Mouse (Mus musculus) cortical plate, adult 2 months (tissue): ENCODE data around the gene Enpp1. TPM values are rescaled to one million over a fixed set of nuclear protein-coding genes. Genes with fewer than 3 reads are reported as not detected.
"Not testable (repeated sequence)": the region's sequence is repeated elsewhere in the genome, so short reads cannot be mapped to it uniquely, and the experiment has no call there.

Experiments used
- H3K27ac ChIP-seq: fragments of 200-500 bp; 2 replicates; pipeline ENCODE4 v1.5.1; 2012; ENCODE audit warnings: low read length, control low read depth, inconsistent platforms; ENCODE audit not compliant: insufficient read depth
- H3K4me1 ChIP-seq: fragments of 200-500 bp; 2 replicates; pipeline ENCODE4 v1.6.1; 2011; ENCODE audit warnings: low read length; ENCODE audit not compliant: control insufficient read depth, insufficient read depth
- H3K4me3 ChIP-seq: fragments of 200-500 bp; 2 replicates; pipeline ENCODE4 v1.5.1; 2011; ENCODE audit warnings: mild to moderate bottlenecking, low read length, control low read depth; ENCODE audit not compliant: insufficient read depth
- CTCF ChIP-seq: fragments of 200-500 bp; IDR thresholded peaks from 2 replicates; pipeline ENCODE4 v1.5.1; 2011; ENCODE audit warnings: mild to moderate bottlenecking, control low read depth, low read length; ENCODE audit not compliant: insufficient read depth; ENCODE audit errors: extremely low read depth
- POLR2A ChIP-seq: fragments of 200-500 bp; IDR thresholded peaks from 2 replicates; pipeline ENCODE4 v1.6.1; 2011; ENCODE audit warnings: mild to moderate bottlenecking, low read length, control low read depth; ENCODE audit not compliant: insufficient read depth; ENCODE audit errors: extremely low read depth
- polyA plus RNA-seq: library from polyadenylated mRNA; depleted of rRNA; stranded (reverse); fragments of >200 nt; gene quantifications from 2 replicates; pipeline ENCODE4 v1.2.3, GENCODE M21; 2012

Gene Enpp1
- polyA plus RNA-seq, 1 experiment = 1.9 TPM

- Histone ChIP-seq H3K4me1 (no peaks in the 10 kb centered on the region; the same call in 1 of the 2 replicates), H3K27ac (no peak overlapping the region), H3K4me3 (no peak overlapping the region)
- TF ChIP-seq POLR2A (no peak), CTCF (no peak)
These were observed 83.5 kb downstream of the Enpp1 start for GRCm38 (mm10) chr10:24628466-24628865.

GRCm38 (mm10) chr10:24627262-24627661 is 84.7 kb downstream of the Enpp1 start:
- Histone ChIP-seq H3K4me1 (no peaks in the 10 kb centered on the region; the same call in 1 of the 2 replicates), H3K27ac (no peak overlapping the region), H3K4me3 (no peak overlapping the region)
- TF ChIP-seq CTCF = no peak

- Histone ChIP-seq H3K27ac (no peak overlapping the region), H3K4me3 (no peak overlapping the region)
- TF ChIP-seq CTCF = peak; percentile 92
- TF ChIP-seq POLR2A = no peak
These were observed 86.8 kb downstream of the Enpp1 start for GRCm38 (mm10) chr10:24625060-24625701.

GRCm38 (mm10) chr10:24622586-24622985 is 89.4 kb downstream of the Enpp1 start:
- Histone ChIP-seq H3K4me3 (no peak overlapping the region), H3K4me1 (no peaks in the 10 kb centered on the region), H3K27ac (no peak overlapping the region)
- TF ChIP-seq POLR2A = no peak
- TF ChIP-seq CTCF = peak; percentile 92

More at GRCm38 (mm10) chr10:24625060-24625701, 86.8 kb downstream of the Enpp1 start:
- H3K4me1 ChIP-seq = no peaks in the 10 kb centered on the region

GRCm38 (mm10) chr10:24621572-24621971 is 90.4 kb downstream of the Enpp1 start:
- no peak for TF ChIP-seq POLR2A
- peak; percentile 81 for TF ChIP-seq CTCF
- Histone ChIP-seq H3K4me3 (no peak overlapping the region), H3K4me1 (no peaks in the 10 kb centered on the region), H3K27ac (no peak overlapping the region)

GRCm38 (mm10) chr10:24616572-24616971 is 95.4 kb downstream of the Enpp1 start:
- not testable (repeated sequence) for H3K27ac ChIP-seq, H3K4me1 ChIP-seq, H3K4me3 ChIP-seq

GRCm38 (mm10) chr10:24615799-24616198 is 96.2 kb downstream of the Enpp1 start:
- Histone ChIP-seq H3K4me3 (no peak overlapping the region), H3K4me1 (no peaks in the 10 kb centered on the region), H3K27ac (no peak overlapping the region)
- TF ChIP-seq CTCF = no peak
- TF ChIP-seq POLR2A = no peak

GRCm38 (mm10) chr10:24614726-24615125 is 97.2 kb downstream of the Enpp1 start:
- no peak overlapping the region for H3K4me3 ChIP-seq
- no peaks in the 10 kb centered on the region; the same call in 1 of the 2 replicates for H3K4me1 ChIP-seq
- H3K27ac ChIP-seq = no peak overlapping the region
- TF ChIP-seq POLR2A = no peak

GRCm38 (mm10) chr10:24609766-24610165 is 102.2 kb downstream of the Enpp1 start:
- TF ChIP-seq POLR2A (no peak), CTCF (no peak)
- Histone ChIP-seq H3K27ac (no peak overlapping the region), H3K4me1 (no peaks in the 10 kb centered on the region; the same call in 1 of the 2 replicates), H3K4me3 (no peak overlapping the region)

GRCm38 (mm10) chr10:24609146-24609545 is 102.8 kb downstream of the Enpp1 start:
- H3K4me1 ChIP-seq = no peaks in the 10 kb centered on the region; the same call in 1 of the 2 replicates
- H3K4me3 ChIP-seq = no peak overlapping the region
- TF ChIP-seq POLR2A (no peak), CTCF (no peak)
- no peak overlapping the region for H3K27ac ChIP-seq

- Histone ChIP-seq H3K4me3 (no peak overlapping the region), H3K4me1 (no peaks in the 10 kb centered on the region), H3K27ac (no peak overlapping the region)
- no peak for TF ChIP-seq POLR2A
- no peak for TF ChIP-seq CTCF
These were observed 108.2 kb downstream of the Enpp1 start for GRCm38 (mm10) chr10:24603727-24604126.
